Mouse (Mus musculus) bone marrow, adult 2 months (tissue): ENCODE measurements around the gene Coa4.

ENCODE experiments used
- CTCF ChIP-seq: fragments of 200-500 bp; IDR thresholded peaks from 2 replicates; pipeline ENCODE4 v1.5.1; 2011; ENCODE audit warnings: low read length, control low read depth; ENCODE audit not compliant: control insufficient read depth, insufficient read depth
- POLR2A ChIP-seq: fragments of 200-500 bp; IDR thresholded peaks from 2 replicates; pipeline ENCODE4 v1.6.1; 2011; ENCODE audit warnings: low read depth, mild to moderate bottlenecking, control low read depth, low read length, borderline replicate concordance; ENCODE audit not compliant: control insufficient read depth

DNA sequence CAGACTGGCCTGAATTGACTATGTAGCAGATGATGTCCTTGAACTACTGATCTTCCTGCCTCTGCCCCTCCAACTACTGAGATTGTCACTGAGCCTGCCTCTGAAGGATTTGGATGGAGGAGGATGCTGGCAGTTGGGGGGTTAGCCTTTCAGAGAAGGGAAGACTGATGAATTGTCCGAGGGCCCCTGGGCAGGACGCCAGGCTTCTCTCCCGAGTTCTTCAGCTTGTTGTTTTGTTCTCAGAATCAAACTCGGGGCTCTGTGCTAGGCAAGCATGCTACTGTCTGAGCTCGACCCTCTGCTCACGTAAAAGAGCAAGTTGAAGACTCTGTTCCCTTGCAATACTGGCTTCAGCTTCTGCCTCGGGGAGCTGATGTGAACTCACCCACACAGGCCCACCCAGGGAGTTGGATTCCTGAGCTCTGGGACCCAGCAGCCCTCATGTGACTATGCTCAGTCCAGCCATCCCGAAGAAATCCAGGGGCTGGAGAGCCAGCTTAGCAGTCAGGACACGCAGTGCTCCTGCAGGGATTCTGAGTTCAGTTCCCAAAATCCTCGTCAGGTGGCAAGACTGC, 48.3 kb upstream of the Coa4 start:
- TF ChIP-seq CTCF (no peak), POLR2A (no peak)
